Mouse (Mus musculus) G1E (cell line): ENCODE measurements around the gene Rhobtb1.

Experiments used
- CTCF ChIP-seq: IDR thresholded peaks from 2 replicates; pipeline ENCODE4 v1.5.1; 2012; ENCODE audit warnings: low read depth, low read length, inconsistent platforms, mixed read lengths
- GATA1 ChIP-seq: IDR thresholded peaks from 2 replicates; pipeline ENCODE4 v1.6.1; 2012; ENCODE audit warnings: borderline replicate concordance, low read length, inconsistent platforms, mixed read lengths
- GATA2 ChIP-seq: IDR thresholded peaks from 2 replicates; pipeline ENCODE4 v1.6.1; 2012; ENCODE audit warnings: low read depth, low read length, inconsistent platforms, borderline replicate concordance
- TAL1 ChIP-seq: conservative IDR thresholded peaks from 2 replicates; pipeline ENCODE4 v1.6.1; 2012; ENCODE audit warnings: low read depth, low read length, inconsistent platforms, mixed read lengths

- TF ChIP-seq CTCF (no peak), TAL1 (no peak), GATA1 (no peak), GATA2 (no peak)
Measured at GRCm38 (mm10) chr10:69259161-69259560, 107.9 kb downstream of the Rhobtb1 start.
